ENCODE assay signal across 21 mouse cellular contexts in genomic region chr4:49603161-49603560, GRCm38 (mm10). TPM values are rescaled to one million over a fixed set of nuclear protein-coding genes. Genes with fewer than 3 reads are reported as not detected.
"Had no signal": no experiment of that assay in that cellular context is flagged by ENCODE, and none has a peak within 500 bp of the region (broad histone marks: within the 10 kb centered on the region; RNA-seq: fewer than 3 reads in every experiment).

No protein-coding gene starts in this region.

- H3K27me3 ChIP-seq: midbrain, embryonic 12.5 days; neural tube, embryonic 13.5 days; neural tube, embryonic 15.5 days had no signal

- H3K27ac ChIP-seq: midbrain, embryonic 10.5 days; midbrain, embryonic 12.5 days; neural tube, embryonic 13.5 days; neural tube, embryonic 15.5 days had no signal

- DNase-seq: lung, adult 18-20 months; lung, embryonic 14.5 days; lung, postnatal 10 days; lung, postnatal 4 days; midbrain, embryonic 14.5 days; retina, postnatal 1 day; right cerebral cortex, adult 18-20 months; right cerebral cortex, postnatal 25 days; right cerebral cortex, postnatal 4 days; spleen, adult 18-20 months; thymus, adult 18-20 months; thymus, postnatal 14 days; thymus, postnatal 36 days had no signal

- H3K36me3 ChIP-seq: midbrain, embryonic 10.5 days; midbrain, embryonic 12.5 days; neural tube, embryonic 13.5 days; neural tube, embryonic 15.5 days had no signal

- H3K4me3 ChIP-seq: midbrain, embryonic 10.5 days; midbrain, embryonic 12.5 days; myocyte; neural tube, embryonic 13.5 days; neural tube, embryonic 15.5 days had no signal

RNA-seq across cellular contexts. Expression of gene Tmem246, which starts 5.5 kb away (rescaled TPM):
- total RNA-seq: megakaryocyte, adult 5-6 weeks had no signal

RNA-seq across cellular contexts. Expression of gene Aldob, which starts 53.8 kb away (rescaled TPM):
- total RNA-seq: megakaryocyte, adult 5-6 weeks; megakaryocyte-erythroid progenitor cell, adult 5-6 weeks had no signal
- polyA plus RNA-seq: lung, embryonic 14.5 days; midbrain, embryonic 10.5 days; midbrain, embryonic 12.5 days; midbrain, embryonic 14.5 days; myocyte; neural tube, embryonic 11.5 days had no signal
